Mouse (Mus musculus): ENCODE results near the gene Gm49711.
A peak's percentile ranks its signal among the peaks of the same experiment; 100 is the strongest.
"Not testable (repeated sequence)": the region's sequence is repeated elsewhere in the genome, so short reads cannot be mapped to it uniquely, and the experiment has no call there.

Gm49711 gene

GRCm38 (mm10) chr16:92061586-92061985, 3.5 kb downstream of the Gm49711 start:
- no peak for DNase-seq (ENCODE audit: low spot score in 2 of 2)

GRCm38 (mm10) chr16:92062832-92063231, 4.7 kb downstream of the Gm49711 start:
- no peak for DNase-seq (ENCODE audit: low spot score in 2 of 2)

- DNase-seq (ENCODE audit: low spot score in 2 of 2) = no peak
Measured at GRCm38 (mm10) chr16:92064801-92065200, 6.7 kb downstream of the Gm49711 start.

- DNase-seq (ENCODE audit: low spot score in 2 of 2) = no peak
Measured at GRCm38 (mm10) chr16:92070338-92070737, 12.2 kb downstream of the Gm49711 start.

- no peak for DNase-seq (ENCODE audit: low spot score in 2 of 2)
Measured at GRCm38 (mm10) chr16:92076797-92077196, 18.7 kb downstream of the Gm49711 start.

- no peak for DNase-seq (ENCODE audit: low spot score in 2 of 2)
Measured at GRCm38 (mm10) chr16:92083771-92084453, 25.8 kb downstream of the Gm49711 start.

GRCm38 (mm10) chr16:92089225-92089624, 31.1 kb downstream of the Gm49711 start:
- no peak for DNase-seq (ENCODE audit: low spot score in 2 of 2)

GRCm38 (mm10) chr16:92091876-92092275, 33.8 kb downstream of the Gm49711 start:
- no peak for DNase-seq (ENCODE audit: low spot score in 2 of 2)

- DNase-seq (ENCODE audit: low spot score in 2 of 2) = no peak
Measured at GRCm38 (mm10) chr16:92098351-92099051, 40.4 kb downstream of the Gm49711 start.

- DNase-seq (ENCODE audit: low spot score in 2 of 2) = no peak
Measured at GRCm38 (mm10) chr16:92099598-92099997, 41.5 kb downstream of the Gm49711 start.

GRCm38 (mm10) chr16:92100111-92100510, 42.0 kb downstream of the Gm49711 start:
- DNase-seq (ENCODE audit: low spot score in 2 of 2) = peak; percentile 77 to 88

- DNase-seq (ENCODE audit: low spot score in 2 of 2) = no peak
Measured at GRCm38 (mm10) chr16:92102115-92102514, 44.0 kb downstream of the Gm49711 start.

- DNase-seq (ENCODE audit: low spot score in 2 of 2) = not testable (repeated sequence)
Measured at GRCm38 (mm10) chr16:92102931-92103330, 44.8 kb downstream of the Gm49711 start.

- DNase-seq (ENCODE audit: low spot score in 2 of 2) = no peak
Measured at GRCm38 (mm10) chr16:92103572-92104331, 45.6 kb downstream of the Gm49711 start.

- no peak for DNase-seq (ENCODE audit: low spot score in 2 of 2)
Measured at GRCm38 (mm10) chr16:92104332-92104590, 46.1 kb downstream of the Gm49711 start.

- DNase-seq (ENCODE audit: low spot score in 2 of 2) = no peak
Measured at GRCm38 (mm10) chr16:92104951-92105350, 46.8 kb downstream of the Gm49711 start.

GRCm38 (mm10) chr16:92105631-92106030, 47.5 kb downstream of the Gm49711 start:
- peak in 1 of 2 experiments; percentile 18 for DNase-seq (ENCODE audit: low spot score in 2 of 2)

GRCm38 (mm10) chr16:92107346-92107745, 49.2 kb downstream of the Gm49711 start:
- DNase-seq (ENCODE audit: low spot score in 2 of 2) = no peak

- peak in 1 of 2 experiments; percentile 59 for DNase-seq (ENCODE audit: low spot score in 2 of 2)
Measured at GRCm38 (mm10) chr16:92114706-92115241, 56.7 kb downstream of the Gm49711 start.

- peak; percentile 74 to 80 for DNase-seq (ENCODE audit: low spot score in 2 of 2)
Measured at GRCm38 (mm10) chr16:92115611-92116421, 57.7 kb downstream of the Gm49711 start.

GRCm38 (mm10) chr16:92117337-92118209, 59.5 kb downstream of the Gm49711 start:
- no peak for DNase-seq (ENCODE audit: low spot score in 2 of 2)
